Mouse (Mus musculus): ENCODE data around the gene Ccr6.

DNA sequence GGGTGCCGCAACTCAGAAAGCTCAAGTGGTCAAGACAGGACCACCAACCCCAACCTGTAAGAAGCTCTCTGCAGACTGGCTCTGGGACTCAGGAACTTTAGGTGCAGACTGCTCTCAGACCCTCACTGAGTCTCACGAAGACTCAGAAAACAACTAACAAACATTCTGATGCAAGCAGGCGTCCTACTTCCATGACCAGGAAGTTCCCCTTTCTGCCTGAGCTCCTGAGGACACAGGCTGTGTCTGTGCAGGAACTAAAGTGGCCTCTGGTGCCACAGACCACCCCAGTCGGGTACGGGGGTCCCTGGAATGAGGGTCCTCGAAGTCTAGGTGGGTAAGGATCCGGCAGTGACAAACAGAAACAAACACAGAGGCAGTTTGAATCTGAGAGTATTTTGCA lies 40.8 kb downstream of the Ccr6 start:
- no peak for TF ChIP-seq CTCF (IDR thresholded peaks at IDR 0.05; ENCODE audit: low read depth)
- no peak for TF ChIP-seq EP300 (optimal IDR thresholded peaks at IDR 0.05)
